Mouse (Mus musculus) forebrain, embryonic 11.5 days (tissue): Measurements from ENCODE around the gene Chrm4. TPM values are rescaled to one million over a fixed set of nuclear protein-coding genes. Genes with fewer than 3 reads are reported as not detected.

Experiments used
- ATAC-seq: fragments of 200-750 bp; cut with Nextera tagmentation; replicated peaks from 2 replicates; pipeline ENCODE4 v1.8.0; 2017; ENCODE audit warnings: moderate TSS enrichment; ENCODE audit not compliant: low FRiP score
- DNase-seq: peaks from one replicate; pipeline ENCODE4 v3.0.0-alpha.2; 2017; ENCODE audit warnings: low spot score
- H3K27ac ChIP-seq: fragments of 300-500 bp; sonication (generic); 2 replicates; pipeline ENCODE4 v1.5.1; 2014; ENCODE audit warnings: low read depth, low read length
- H3K27me3 ChIP-seq: fragments of 300-500 bp; sonication (generic); 2 replicates; pipeline ENCODE4 v1.6.1; 2014; ENCODE audit warnings: mild to moderate bottlenecking, low read length, mixed read lengths; ENCODE audit not compliant: control insufficient read depth, insufficient read depth
- H3K36me3 ChIP-seq: fragments of 300-500 bp; sonication (generic); 2 replicates; pipeline ENCODE4 v1.6.1; 2014; ENCODE audit warnings: mild to moderate bottlenecking, low read length, moderate library complexity, mixed read lengths; ENCODE audit not compliant: control insufficient read depth, insufficient read depth
- H3K4me1 ChIP-seq: fragments of 300-500 bp; sonication (generic); replicated peaks from 2 replicates; pipeline ENCODE4 v1.6.1; 2014; ENCODE audit warnings: low read length, mixed read lengths; ENCODE audit not compliant: control insufficient read depth, insufficient read depth
- H3K4me2 ChIP-seq: fragments of 300-500 bp; sonication (generic); 2 replicates; pipeline ENCODE4 v1.6.1; 2014; ENCODE audit warnings: low read depth, mild to moderate bottlenecking, low read length, moderate library complexity, mixed read lengths; ENCODE audit not compliant: severe bottlenecking
- H3K4me3 ChIP-seq: fragments of 300-500 bp; sonication (generic); 2 replicates; pipeline ENCODE4 v1.5.1; 2014; ENCODE audit warnings: low read depth, low read length
- H3K9ac ChIP-seq: fragments of 300-500 bp; sonication (generic); 2 replicates; pipeline ENCODE4 v1.6.1; 2014; ENCODE audit warnings: low read length
- H3K9me3 ChIP-seq: fragments of 300-500 bp; sonication (generic); 2 replicates; pipeline ENCODE4 v1.6.1; 2016; ENCODE audit warnings: low read length, mixed read lengths; ENCODE audit not compliant: control insufficient read depth
- WGBS: fragments of 180-500 bp; shearing (Covaris S2); extraction: QIAGEN DNeasy Blood & Tissue Kit; methylation state at CpG from one replicate; pipeline ENCODE4 v1.1.7; 2014; 5-methylcytosine and 5-hydroxymethylcytosine counted together
- polyA plus RNA-seq: library from polyadenylated mRNA; unstranded; fragments of >200 nt; fragmentation: Nextera tagmentation; extraction: Ambion mirVana; gene quantifications from 2 replicates; pipeline ENCODE4 v1.2.1, GENCODE M21; 2014

Chrm4 gene
- 0.47 and 0.56 TPM in 2 replicates for polyA plus RNA-seq

DNA sequence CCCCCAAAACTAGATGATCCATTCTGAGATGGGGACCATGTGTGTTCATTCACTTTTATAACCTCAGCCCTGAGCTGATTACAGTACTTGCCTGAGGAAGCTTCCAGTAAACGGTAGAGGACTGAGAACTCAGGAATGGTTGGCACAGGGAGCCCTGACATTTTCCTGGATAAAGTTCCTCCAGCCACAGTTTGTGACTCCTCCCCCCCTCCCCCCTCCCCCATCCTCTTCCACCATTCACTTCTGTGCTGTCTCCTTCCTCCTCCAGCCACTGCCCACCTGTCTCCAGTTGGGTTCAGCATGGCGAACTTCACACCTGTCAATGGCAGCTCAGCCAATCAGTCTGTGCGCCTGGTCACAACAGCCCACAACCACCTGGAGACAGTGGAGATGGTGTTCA is at the start of gene Chrm4:
TSS of gene Chrm4 (plus strand) at position 301 of the 400 bp plus-strand sequence.
- 89% methylated on average over 3 of the region's 3 CpGs for WGBS
- Histone ChIP-seq H3K27ac (no peak within 1 kb of the TSS), H3K4me2 (no peak within 1 kb of the TSS), H3K4me3 (no peak within 1 kb of the TSS), H3K4me1 (peaks cover 20% of the 10 kb centered on the region; the same call in 1 of the 2 replicates), H3K9me3 (no peaks in the 10 kb centered on the region), H3K27me3 (peaks cover 27% of the 10 kb centered on the region), H3K9ac (no peak within 1 kb of the TSS), H3K36me3 (no peaks in the 10 kb centered on the region)
- ATAC-seq (no peak), DNase-seq (no peak)

- no peaks in the 10 kb centered on the region for H3K27me3 ChIP-seq
- 75% methylated on average over 7 of the region's 7 CpGs for WGBS
- H3K4me3 ChIP-seq, result no peak overlapping the region
- no peaks in the 10 kb centered on the region for H3K9me3 ChIP-seq
- DNase-seq (no peak), ATAC-seq (no peak)
- no peaks in the 10 kb centered on the region for H3K4me1 ChIP-seq
- no peak overlapping the region for H3K27ac ChIP-seq
- no peak overlapping the region for H3K4me2 ChIP-seq
- H3K36me3 ChIP-seq, result no peaks in the 10 kb centered on the region; the same call in 1 of the 2 replicates
- H3K9ac ChIP-seq, result no peak overlapping the region
These were observed 48.5 kb upstream of the Chrm4 start for GRCm38 (mm10) chr2:91878387-91879180.

GRCm38 (mm10) chr2:91883961-91884360 is 43.1 kb upstream of the Chrm4 start:
- H3K27ac ChIP-seq, result no peak overlapping the region
- no peak for DNase-seq
- 90% methylated on average over 4 of the region's 4 CpGs for WGBS
- H3K27me3 ChIP-seq, result no peaks in the 10 kb centered on the region
- H3K9me3 ChIP-seq, result no peaks in the 10 kb centered on the region
- no peak overlapping the region for H3K9ac ChIP-seq
- no peaks in the 10 kb centered on the region for H3K36me3 ChIP-seq
- H3K4me3 ChIP-seq, result no peak overlapping the region
- H3K4me1 ChIP-seq, result no peaks in the 10 kb centered on the region
- no peak for ATAC-seq
- H3K4me2 ChIP-seq, result no peak overlapping the region

DNA sequence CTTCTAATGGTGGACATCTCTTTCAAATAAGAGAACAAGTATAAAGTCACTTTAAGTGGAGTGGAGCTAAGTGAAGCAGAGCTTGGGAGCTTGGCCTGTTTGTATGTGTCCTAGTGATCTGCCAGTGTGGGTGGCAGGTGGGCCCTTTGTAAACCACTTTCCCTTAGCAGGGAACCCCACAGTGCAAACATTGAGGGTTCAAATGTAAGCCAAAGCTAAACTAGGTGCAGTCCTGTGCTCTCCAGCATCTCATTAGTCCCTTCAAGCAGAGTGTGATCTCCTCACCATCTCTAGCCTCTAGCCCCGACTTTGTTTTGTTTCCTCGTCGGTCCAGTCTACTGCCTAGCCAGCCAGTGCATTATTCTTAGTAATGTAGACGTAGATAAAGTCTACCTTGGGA is 42.4 kb upstream of the Chrm4 start:
- 75% methylated on average over 4 of the region's 4 CpGs for WGBS
- Histone ChIP-seq H3K27ac (no peak overlapping the region), H3K9me3 (no peaks in the 10 kb centered on the region), H3K9ac (no peak overlapping the region), H3K27me3 (no peaks in the 10 kb centered on the region), H3K36me3 (no peaks in the 10 kb centered on the region), H3K4me1 (no peaks in the 10 kb centered on the region), H3K4me2 (no peak overlapping the region), H3K4me3 (no peak overlapping the region)
- no peak for ATAC-seq
- DNase-seq, result no peak

GRCm38 (mm10) chr2:91894716-91895115 is 32.3 kb upstream of the Chrm4 start:
- no peak for DNase-seq
- no peaks in the 10 kb centered on the region for H3K4me1 ChIP-seq
- no peaks in the 10 kb centered on the region for H3K27me3 ChIP-seq
- H3K9ac ChIP-seq, result no peak overlapping the region
- no peak overlapping the region for H3K4me2 ChIP-seq
- ATAC-seq, result no peak
- no peak overlapping the region for H3K27ac ChIP-seq
- H3K4me3 ChIP-seq, result no peak overlapping the region
- H3K36me3 ChIP-seq, result no peaks in the 10 kb centered on the region
- H3K9me3 ChIP-seq, result no peaks in the 10 kb centered on the region
- 93% methylated on average over 3 of the region's 3 CpGs for WGBS

GRCm38 (mm10) chr2:91895401-91895800 is 31.6 kb upstream of the Chrm4 start:
- no peaks in the 10 kb centered on the region for H3K4me1 ChIP-seq
- no peak overlapping the region for H3K9ac ChIP-seq
- no peaks in the 10 kb centered on the region for H3K9me3 ChIP-seq
- no peak for ATAC-seq
- no peaks in the 10 kb centered on the region; the same call in 1 of the 2 replicates for H3K36me3 ChIP-seq
- H3K27me3 ChIP-seq, result no peaks in the 10 kb centered on the region
- H3K4me2 ChIP-seq, result no peak overlapping the region
- no peak overlapping the region for H3K4me3 ChIP-seq
- 93% methylated on average over 3 of the region's 3 CpGs for WGBS
- DNase-seq, result no peak
- H3K27ac ChIP-seq, result no peak overlapping the region

DNA sequence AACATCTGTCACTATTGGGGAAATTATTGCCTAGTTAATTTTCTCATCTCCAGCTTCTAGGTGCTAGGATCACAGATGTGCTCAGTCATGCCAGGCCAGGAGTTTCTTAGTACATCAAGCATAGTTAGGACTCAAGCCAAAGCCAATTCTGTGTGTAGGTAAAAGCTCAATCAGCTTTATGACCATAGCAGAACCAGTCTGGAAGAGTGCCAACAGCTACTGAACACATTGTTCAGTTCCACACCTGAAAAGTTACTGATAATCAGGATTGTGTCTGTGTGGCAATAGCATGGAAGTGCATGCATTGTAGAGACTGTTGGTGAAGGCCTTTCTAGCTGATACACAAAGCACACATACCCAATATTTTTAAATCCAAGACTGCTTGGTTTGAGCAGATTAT is 29.1 kb upstream of the Chrm4 start:
- no peaks in the 10 kb centered on the region for H3K4me1 ChIP-seq
- ATAC-seq (no peak), DNase-seq (no peak)
- H3K27ac ChIP-seq, result no peak overlapping the region
- no peak overlapping the region for H3K4me2 ChIP-seq
- H3K9ac ChIP-seq, result no peak overlapping the region
- H3K9me3 ChIP-seq, result no peaks in the 10 kb centered on the region
- no peaks in the 10 kb centered on the region for H3K27me3 ChIP-seq
- H3K4me3 ChIP-seq, result no peak overlapping the region
- no peaks in the 10 kb centered on the region; the same call in 1 of the 2 replicates for H3K36me3 ChIP-seq

DNA sequence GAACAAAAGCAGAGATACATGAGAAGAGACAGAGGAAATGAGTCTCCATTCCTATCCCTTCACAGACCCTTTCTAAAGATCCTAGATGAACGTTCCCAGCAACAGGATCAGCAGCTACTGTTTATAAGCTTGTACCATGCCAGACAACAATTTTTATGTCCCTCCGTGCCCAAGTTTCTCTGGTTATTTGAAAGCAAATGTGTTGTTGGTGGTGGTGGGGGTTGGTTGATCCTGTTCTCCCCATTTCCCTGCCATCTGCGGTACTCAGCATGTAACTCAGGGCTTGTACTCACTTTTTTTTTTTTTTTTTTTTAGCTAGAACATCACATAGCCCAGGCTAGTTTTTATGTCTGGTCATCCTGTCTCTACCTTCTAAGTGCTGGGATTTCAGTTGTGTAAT is 27.9 kb upstream of the Chrm4 start:
- H3K27ac ChIP-seq, result no peak overlapping the region
- no peak for ATAC-seq
- no peak overlapping the region for H3K4me2 ChIP-seq
- no peaks in the 10 kb centered on the region for H3K27me3 ChIP-seq
- no peaks in the 10 kb centered on the region for H3K9me3 ChIP-seq
- no peak overlapping the region for H3K4me3 ChIP-seq
- H3K4me1 ChIP-seq, result no peaks in the 10 kb centered on the region
- no peak for DNase-seq
- WGBS, result 93% methylated on average over 3 of the region's 3 CpGs
- H3K9ac ChIP-seq, result no peak overlapping the region
- no peaks in the 10 kb centered on the region; the same call in 1 of the 2 replicates for H3K36me3 ChIP-seq

GRCm38 (mm10) chr2:91900431-91900830 is 26.6 kb upstream of the Chrm4 start:
- Histone ChIP-seq H3K4me2 (no peak overlapping the region), H3K4me1 (no peaks in the 10 kb centered on the region), H3K27me3 (no peaks in the 10 kb centered on the region), H3K9ac (no peak overlapping the region), H3K27ac (no peak overlapping the region), H3K9me3 (no peaks in the 10 kb centered on the region), H3K4me3 (no peak overlapping the region), H3K36me3 (no peaks in the 10 kb centered on the region; the same call in 1 of the 2 replicates)
- 93% methylated on average over 8 of the region's 8 CpGs for WGBS
- no peak for DNase-seq
- ATAC-seq, result no peak
